Mouse (Mus musculus) gastrocnemius, postnatal 36 days (tissue): Measurements from ENCODE around the gene Pxn. TPM values are rescaled to one million over a fixed set of nuclear protein-coding genes. Genes with fewer than 3 reads are reported as not detected.
"Not testable (repeated sequence)": the region's sequence is repeated elsewhere in the genome, so short reads cannot be mapped to it uniquely, and the experiment has no call there.

Source experiments
- DNase-seq, 2 experiments: peaks; one replicate each; pipeline ENCODE4 v3.0.0; 2022
- intact Hi-C: fragments of 180-260 bp; cut with DNase I; formaldehyde crosslinking; loops from one replicate; pipeline ENCODE4 v1.15.1; 2025
- microRNA-seq, 2 experiments: library from miRNA; unstranded; fragments of <30 nt; microRNA quantifications; one replicate each; pipeline ENCODE4 v1.2.0; 2021
- total RNA-seq, 2 experiments: library from RNA; stranded (reverse); gene quantifications; 2 replicates each; pipeline ENCODE4 v1.2.3; 2021

Pxn gene
- total RNA-seq, 2 experiments from 2014 or later: 78.1 to 80.7 TPM

DNA sequence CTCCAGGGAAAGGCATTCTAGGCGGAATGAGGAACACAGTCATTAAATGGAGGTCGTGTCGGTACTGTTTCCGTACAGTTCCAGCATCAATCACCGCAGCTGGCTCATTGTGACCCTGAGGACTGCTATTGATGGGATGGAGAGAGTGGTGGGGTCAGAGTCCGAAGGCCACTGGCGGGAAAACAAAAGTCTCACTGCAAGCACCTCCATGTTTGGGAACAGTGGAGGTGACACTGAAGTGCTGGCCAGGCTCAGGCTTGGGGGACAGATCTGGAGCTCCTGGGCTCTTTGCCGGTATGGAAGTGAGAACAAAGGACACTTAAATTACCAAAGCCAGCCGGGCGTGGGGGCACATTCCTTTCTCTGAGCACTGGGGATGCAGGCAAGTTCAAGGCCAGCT, 62.2 kb downstream of the Pxn start:
- intact Hi-C loops: no loop called here
- no peak for DNase-seq

DNA sequence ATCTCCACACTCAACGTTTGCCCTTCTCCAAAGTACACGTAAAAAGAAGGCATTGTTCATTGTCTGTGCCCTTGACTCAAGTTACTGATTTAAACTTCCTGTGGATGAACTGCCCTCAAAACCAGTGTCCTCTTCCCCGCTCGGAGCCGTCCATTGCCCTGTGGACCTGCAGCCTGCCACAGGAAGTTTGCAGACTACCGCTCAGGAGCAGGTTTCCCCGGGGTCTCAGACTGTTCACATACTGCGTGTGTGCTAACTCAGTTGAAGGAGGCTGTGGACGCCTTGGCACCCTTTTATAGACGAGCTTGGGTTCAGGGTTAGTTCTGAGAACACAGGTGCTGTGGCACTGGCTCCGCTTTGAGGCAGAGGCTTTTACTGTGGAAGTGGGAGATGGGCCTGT, 62.8 kb downstream of the Pxn start:
- DNase-seq: no peak
- intact Hi-C loops: no loop called here

DNA sequence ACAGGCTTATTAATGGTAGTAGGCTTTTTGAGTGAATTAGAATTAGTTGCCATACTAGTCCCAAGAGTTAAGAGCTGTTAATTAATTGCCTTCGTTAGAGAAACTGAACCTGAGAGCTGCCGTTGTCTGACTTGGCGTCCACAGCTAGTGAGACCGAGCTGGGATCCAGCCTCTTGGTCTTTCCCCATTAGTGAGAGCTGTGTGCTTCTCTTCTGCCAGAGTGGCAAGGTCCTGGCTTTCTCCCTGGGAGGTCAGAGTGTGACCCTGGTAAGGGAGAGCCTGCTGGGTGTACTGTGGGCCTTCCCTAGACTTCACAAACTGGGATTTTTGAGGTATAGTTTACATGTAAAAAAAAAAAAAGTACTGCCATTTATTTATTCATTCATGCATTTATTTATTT, 63.2 kb downstream of the Pxn start:
- no peak for DNase-seq
- intact Hi-C loops: no loop called here

DNA sequence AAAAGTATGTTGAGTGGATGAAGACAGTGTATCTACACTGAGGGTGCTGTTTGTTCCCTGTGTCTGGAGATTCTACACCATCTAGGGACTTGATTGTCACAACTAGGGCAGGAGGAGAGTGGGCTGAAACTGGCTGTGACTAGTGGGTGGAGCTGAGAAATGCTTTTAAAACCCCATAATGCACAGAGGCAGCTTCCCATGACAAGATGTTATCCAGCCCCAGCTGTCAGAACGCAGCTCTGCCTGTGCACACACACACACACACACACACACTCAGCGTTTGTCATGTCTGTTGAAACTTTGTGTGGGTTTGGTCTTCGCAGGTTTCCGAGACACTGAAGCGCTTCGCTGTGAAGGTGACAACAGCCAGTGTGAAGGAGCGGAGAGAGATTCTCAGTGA, 64.6 kb downstream of the Pxn start:
- intact Hi-C loops: no loop called here
- DNase-seq: no peak

DNA sequence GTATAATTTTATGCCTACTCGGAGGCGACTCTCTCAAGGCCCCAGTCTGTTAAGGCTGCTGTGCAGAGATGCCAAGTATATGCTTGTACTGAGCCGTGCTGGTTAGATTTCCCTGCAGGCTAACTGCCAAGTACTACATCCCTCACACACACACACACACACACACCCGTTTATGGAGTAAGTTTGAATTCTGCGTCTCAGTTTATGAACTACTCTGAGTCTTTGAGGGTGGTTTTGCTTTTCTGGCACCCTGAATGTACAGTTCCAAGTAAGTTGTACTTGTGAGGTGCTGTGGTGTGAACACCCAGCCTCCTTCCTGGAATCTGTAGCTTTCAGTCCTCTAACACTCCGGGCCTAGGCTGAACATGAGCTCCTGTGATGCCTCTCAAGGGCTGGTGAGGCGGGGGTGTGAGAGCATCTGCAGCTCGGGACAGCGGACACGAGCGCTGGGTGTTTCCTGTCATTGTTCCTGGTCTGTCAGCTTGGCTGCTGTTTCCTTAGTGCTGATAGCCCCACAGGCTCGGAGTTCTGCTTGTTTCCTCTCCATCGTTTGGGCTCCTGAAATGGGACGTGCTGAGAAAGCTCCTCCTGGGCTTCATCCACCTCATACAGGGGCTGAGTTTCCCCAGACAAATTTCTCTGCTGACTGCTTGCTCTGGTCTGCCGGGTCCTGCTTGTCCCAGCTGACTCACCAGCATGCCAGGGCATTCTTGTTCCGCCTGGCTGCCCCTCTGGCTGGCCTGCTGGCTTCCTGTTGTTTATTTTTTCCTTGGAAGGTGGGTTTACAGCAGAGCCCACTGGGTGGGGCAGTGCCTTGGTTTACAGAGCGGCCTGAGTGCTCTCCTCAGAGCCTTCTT, 66.4 kb downstream of the Pxn start:
- intact Hi-C loops: no loop called here
- DNase-seq: no peak

DNA sequence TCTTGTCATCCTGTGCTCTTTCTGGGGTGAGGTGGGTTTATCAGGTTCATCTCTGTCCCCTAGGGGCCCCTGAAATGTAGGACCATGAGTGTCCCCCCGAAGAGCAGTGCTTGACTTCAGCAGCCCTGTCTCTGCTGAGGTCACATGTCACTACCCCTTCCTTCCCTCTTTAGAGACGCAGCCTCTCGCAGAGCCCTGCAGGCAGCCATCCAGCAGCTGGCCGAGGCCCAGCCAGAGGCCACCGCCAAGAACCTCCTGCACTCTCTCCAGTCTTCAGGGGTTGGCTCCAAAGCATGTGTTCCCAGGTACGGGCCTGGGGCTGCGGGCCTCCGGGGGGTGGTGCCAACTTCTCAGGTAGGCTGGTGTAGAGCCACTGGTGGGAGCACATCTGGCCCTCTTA, 68.5 kb downstream of the Pxn start:
- intact Hi-C loops: no loop called here

DNA sequence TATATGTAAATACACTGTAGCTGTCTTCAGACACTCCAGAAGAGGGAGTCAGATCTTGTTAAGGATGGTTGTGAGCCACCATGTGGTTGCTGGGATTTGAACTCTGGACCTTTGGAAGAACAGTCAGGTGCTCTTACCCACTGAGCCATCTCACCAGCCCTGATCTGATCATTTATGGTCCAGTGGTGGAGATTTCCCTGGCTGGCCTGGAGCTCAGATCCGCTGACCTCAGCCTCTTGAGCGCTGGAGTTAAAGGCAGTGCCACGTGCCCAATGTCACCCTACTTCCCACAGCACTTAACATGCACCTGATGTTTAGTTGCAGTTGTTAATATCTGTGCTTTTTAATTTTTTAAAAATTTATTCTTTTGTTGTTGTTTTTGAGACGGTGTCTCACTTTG, 71.2 kb downstream of the Pxn start:
- DNase-seq, intact Hi-C loops: not testable (repeated sequence)

More for the DNA sequence above, 68.5 kb downstream of the Pxn start:
- peak; percentile 48 to 61 for DNase-seq

DNA sequence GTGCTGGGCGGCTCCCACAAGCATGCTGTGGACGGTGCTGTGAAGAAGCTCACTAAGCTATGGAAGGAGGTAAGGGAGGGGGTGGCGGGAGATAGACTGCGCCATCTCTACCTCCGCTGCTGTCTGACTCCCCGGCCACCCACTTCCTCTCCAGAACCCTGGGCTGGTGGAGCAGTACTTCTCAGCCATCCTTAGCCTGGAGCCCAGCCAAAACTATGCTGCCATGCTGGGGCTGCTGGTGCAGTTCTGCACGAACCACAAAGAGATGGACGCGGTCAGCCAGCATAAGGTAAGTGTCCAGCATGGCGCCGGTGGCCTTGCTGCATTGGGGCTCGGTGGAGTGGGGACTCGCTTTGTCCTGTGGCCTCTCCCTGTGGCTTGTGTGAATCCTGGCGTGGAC, 72.4 kb downstream of the Pxn start:
- DNase-seq: no peak
- intact Hi-C loops: no loop called here

DNA sequence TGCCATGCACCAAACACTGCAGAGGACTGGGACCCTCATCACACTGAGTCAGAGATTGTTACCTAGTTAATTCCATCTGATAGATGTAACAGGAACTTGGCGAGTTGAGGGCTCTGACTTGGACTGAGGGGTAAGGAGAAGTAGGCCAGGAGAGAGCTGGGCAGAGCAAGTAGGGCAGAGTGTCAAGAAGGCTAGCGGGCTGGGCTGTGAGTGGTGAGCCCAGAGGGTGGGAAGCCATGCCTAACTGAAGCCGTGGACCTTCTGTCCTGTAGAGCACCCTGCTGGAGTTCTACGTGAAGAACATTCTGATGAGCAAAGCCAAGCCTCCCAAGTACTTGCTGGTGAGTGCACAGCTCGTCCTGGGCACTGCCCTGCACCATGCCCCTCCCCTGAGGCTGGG, 72.9 kb downstream of the Pxn start:
- intact Hi-C loops: no loop called here
- no peak for DNase-seq

DNA sequence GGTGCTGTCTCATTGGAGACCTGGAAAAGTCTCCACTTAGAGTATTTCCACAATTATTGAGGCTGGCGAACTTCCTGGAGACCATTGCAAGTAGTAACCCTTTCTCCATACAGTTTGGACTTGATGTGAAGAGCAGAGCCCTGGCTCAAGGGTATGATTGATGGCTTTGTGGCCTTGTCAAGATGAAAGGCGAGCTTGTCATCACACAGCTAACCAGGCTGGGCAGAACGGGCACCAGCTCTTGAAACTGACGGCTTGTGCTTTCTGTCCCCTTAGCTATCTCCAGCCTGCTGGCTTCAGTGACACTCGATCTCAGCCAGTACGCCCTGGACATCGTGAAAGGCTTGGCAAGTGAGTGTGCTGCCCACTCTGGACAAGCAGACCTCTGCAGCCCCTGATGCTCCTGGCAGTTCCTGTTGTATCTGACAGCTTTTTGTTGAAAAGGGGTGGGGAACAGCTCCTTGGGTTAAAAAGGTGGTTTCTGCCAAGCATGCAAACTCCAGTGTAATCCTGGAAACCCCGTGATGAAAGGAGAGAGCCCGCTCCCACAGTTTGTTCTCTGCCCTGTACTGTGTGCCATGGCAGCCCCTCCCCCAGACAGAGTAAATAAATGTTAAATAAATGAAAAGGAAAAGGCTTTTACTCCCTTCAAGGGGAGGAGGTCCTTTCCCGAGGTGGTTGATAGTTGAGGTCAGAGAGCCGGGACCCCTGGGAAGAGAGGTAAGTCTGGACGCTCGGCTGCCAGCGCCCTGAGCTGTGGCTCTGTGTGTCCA, 73.9 kb downstream of the Pxn start:
- no peak for DNase-seq
- intact Hi-C loops: no loop called here

DNA sequence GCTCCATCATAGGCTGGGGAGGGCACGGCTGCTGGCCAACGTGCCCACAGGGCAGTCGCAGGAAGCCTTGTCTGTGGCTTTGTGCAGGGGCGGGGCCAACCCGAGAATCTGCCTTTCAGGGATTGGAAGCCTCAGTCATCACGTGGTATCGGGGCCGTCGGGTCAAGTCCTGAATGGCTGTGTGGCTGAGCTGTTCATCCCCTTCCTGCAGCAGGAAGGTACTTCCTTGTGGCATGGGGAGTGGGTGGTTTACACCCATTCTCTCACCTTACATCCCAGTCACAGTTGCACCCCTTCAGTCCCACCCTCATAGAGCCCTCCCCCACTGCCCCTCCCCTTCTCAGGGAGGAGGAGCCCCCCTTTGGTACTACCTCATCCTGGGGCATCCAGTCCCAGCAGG, 75.2 kb downstream of the Pxn start:
- intact Hi-C loops: no loop called here
- DNase-seq: no peak

DNA sequence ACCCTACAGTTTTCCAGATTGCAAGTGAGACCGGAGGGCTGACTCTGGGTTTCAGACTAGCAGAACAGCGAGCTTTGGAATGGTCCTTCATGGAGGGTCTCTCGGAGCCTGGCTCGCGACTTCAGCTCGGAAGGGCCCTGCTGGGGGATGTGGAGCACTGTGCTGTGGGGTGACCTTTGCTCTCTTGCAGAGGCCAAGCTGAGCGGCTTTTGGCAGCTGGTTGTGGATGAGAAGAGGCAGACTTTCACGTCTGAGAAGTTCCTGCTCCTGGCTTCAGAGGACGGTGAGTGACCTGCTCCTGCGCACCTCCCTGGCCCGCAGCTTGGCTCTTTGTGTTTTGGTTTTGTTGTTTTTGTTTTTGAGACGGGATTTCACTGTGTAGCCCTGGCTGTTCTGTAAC, 79.1 kb downstream of the Pxn start:
- DNase-seq: no peak
- intact Hi-C loops: no loop called here

DNA sequence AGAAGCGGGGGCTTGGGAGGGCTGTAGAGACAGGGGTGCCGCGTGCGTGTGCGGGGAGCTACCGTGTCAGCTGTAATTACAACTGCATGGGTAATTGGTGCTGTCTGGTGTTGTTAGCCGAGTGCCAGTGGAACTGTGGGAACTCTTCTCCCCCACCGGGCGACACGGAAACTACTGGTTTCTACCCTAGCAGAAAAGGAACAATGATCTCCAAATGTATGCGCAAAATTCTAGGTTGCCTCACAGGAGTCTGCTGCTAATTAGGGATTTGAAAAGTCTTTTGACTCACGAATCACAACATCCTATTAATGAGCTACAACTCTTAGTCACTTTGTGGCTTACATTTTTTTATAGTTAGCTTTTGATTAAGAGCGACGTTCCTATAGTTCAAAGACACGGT, 79.7 kb downstream of the Pxn start:
- no peak for DNase-seq
- intact Hi-C loops: no loop called here

DNA sequence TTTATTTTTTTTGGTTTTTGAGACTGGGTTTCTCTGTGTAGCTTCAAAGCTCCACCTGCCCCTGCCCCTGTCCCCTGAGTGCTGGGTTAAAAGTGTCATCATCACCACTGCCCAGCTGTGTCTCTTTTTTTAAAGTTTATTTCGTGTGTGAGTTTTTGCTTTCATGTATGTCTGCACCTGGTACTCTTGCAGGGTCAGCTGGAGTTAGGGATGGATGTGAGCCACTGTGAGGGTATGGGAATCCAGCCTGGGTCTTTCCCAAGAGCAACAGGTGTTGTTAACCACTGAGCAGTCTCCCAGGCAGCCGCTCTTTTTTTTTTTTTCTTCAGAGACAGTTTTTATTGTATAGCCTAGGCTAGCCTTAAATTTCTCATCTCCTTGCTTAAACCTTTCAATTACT, 80.3 kb downstream of the Pxn start:
- intact Hi-C loops: no loop called here

DNA sequence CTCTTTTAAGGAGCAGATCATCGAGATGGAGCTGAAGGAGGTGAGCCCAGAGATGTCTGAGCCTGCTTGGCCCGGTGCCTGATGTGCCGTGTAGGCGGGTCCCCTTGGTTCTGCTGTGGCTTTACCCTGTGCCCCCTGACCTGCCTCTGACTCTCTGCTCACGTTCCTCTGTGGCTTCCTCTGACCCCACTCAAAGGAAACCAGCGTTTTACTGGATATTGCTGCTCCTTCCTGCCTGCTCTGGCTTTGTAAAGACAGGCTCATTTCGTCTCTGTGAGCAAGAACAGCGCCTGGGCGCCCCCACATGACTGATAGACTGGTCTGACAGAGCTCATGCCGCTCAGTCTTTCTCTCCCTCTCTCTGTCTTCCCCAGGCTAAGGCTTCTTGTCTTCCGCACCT, 84.6 kb downstream of the Pxn start:
- intact Hi-C loops: no loop called here
- no peak for DNase-seq

More for the DNA sequence above, 80.3 kb downstream of the Pxn start:
- DNase-seq: no peak

DNA sequence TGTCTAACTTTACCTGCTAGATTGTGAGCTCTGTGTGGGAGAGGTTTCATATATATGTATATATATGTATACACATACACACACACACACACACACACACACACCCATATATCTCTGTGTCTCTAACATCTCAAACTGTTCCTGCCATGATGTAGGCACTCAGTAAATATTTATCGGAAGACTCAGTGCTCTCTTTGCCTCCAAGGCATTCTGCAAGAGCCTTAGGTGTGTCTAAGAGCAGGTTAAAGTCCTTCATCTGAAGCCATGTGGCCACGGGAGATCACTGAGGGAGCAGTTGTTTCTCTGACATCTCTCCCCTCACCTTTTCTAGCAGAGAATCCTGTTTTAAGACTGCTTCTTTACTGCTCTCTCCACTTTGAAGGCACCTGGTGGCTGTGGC, 85.0 kb downstream of the Pxn start:
- intact Hi-C loops: no loop called here
- DNase-seq: no peak

DNA sequence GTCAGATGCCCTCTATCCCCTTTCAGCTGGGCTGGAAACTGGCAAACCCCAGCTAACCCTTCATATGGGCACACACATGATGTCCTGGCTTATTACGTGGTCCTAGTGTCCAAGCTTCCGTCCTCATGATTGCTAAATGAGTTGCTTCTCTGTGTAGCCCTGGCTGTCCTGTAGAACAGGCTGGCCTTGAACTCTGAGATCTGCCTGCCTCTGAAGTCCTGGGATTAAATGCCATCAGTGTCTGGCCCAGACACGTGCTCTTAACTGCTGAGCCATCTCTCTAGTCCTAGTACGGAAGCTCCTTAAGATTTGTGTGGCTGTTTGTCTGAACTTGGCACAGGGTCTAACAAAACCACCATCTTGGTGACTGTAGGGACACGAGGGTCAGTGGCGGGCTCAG, 97.1 kb downstream of the Pxn start:
- intact Hi-C loops: no loop called here
- no peak for DNase-seq

Small RNA genes within 50 kb of the gene (microRNA-seq; reads per million reads assigned to microRNA genes)
- 0 reads per million in 2 experiments for gene Mir7029

Other genes with a start within 250 kb of the Pxn start
- 100 to 1,000 TPM; 243 to 279 TPM for gene Rnf10, start 233.8 kb upstream of the Pxn start, total RNA-seq
- 10 to 100 TPM; 86.7 to 87.0 TPM for gene Coq5, start 227.0 kb upstream of the Pxn start, total RNA-seq
- gene Dynll1, start 205.7 kb upstream of the Pxn start, total RNA-seq: 10 to 100 TPM; 51.5 to 76.5 TPM
- gene Srsf9, start 179.5 kb upstream of the Pxn start, total RNA-seq: 10 to 100 TPM; 10.7 to 11.0 TPM
- gene Gatc, start 165.5 kb upstream of the Pxn start, total RNA-seq: 10 to 100 TPM; 22.0 to 22.2 TPM
- 10 to 100 TPM; 16.5 to 19.4 TPM for gene Triap1, start 165.5 kb upstream of the Pxn start, total RNA-seq
- 10 to 100 TPM; 49.7 to 56.1 TPM for gene Cox6a1, start 157.7 kb upstream of the Pxn start, total RNA-seq
- under 1 TPM; 0.36 to 0.49 TPM for gene Msi1, start 77.1 kb upstream of the Pxn start, total RNA-seq
- gene Pla2g1b, start 40.4 kb upstream of the Pxn start, total RNA-seq: not detected
- gene Sirt4, start 22.0 kb upstream of the Pxn start, total RNA-seq: 10 to 100 TPM; 11.2 to 12.2 TPM
- gene Rplp0, start 52.8 kb downstream of the Pxn start, total RNA-seq: 100 to 1,000 TPM; 533 to 598 TPM
- gene Gcn1l1, start 58.6 kb downstream of the Pxn start, total RNA-seq: 10 to 100 TPM; 25.5 to 28.8 TPM
- gene Rab35, start 125.2 kb downstream of the Pxn start, total RNA-seq: 10 to 100 TPM; 31.8 to 32.8 TPM
- 1 to 10 TPM; 2.6 to 3.6 TPM for gene Bicdl1, start 224.9 kb downstream of the Pxn start, total RNA-seq